ENCODE assay signal across 9 mouse cellular contexts in genomic region chr13:20116868-20117510, GRCm38 (mm10). TPM values are rescaled to one million over a fixed set of nuclear protein-coding genes. Genes with fewer than 3 reads are reported as not detected.
DNase-seq lines count a peak whose midpoint lies in the region; ATAC-seq lines count a peak whose summit lies in the region.
"Had no signal": no experiment of that assay in that cellular context is flagged by ENCODE, and none has a peak within 500 bp of the region (broad histone marks: within the 10 kb centered on the region; RNA-seq: fewer than 3 reads in every experiment).

No protein-coding gene starts in this region.

- peaks cover 75% of the 10 kb centered on the region for H3K4me1 ChIP-seq in lung, embryonic 15.5 days

- H3K4me2 ChIP-seq in lung, embryonic 15.5 days = no peak overlapping the region

- H3K27ac ChIP-seq in lung, embryonic 15.5 days = peak overlapping the region; percentile 78

- ATAC-seq in lung, embryonic 15.5 days (ENCODE audit: borderline replicate concordance, extremely low read depth, low FRiP score, low TSS enrichment) = peak; percentile 79
- ATAC-seq in erythroblast, adult 5-6 weeks (replicated peaks; ENCODE audit: low FRiP score, poor library complexity, severe bottlenecking) = no peak

- peak; percentile 46 for DNase-seq in gastrocnemius, adult 18-20 months (ENCODE audit: low spot score)
- DNase-seq in gastrocnemius, postnatal 10 days = no peak
- peak; percentile 88 for DNase-seq in 416B (ENCODE audit: low read depth)
- peak; percentile 62 for DNase-seq in gastrocnemius, postnatal 25 days
- DNase-seq in adrenal gland, adult 8-10 months = no peak
- no peak for DNase-seq in B cell, adult 2 months
- DNase-seq: kidney, adult 9 months had no signal

- WGBS in lung, embryonic 15.5 days = 30% methylated on average over 1 of the region's 1 CpGs

- no peaks in the 10 kb centered on the region for H3K36me3 ChIP-seq in lung, embryonic 15.5 days

- H3K27me3 ChIP-seq in lung, embryonic 15.5 days = no peaks in the 10 kb centered on the region

- H3K9me3 ChIP-seq in lung, embryonic 15.5 days = no peaks in the 10 kb centered on the region

- no peak overlapping the region for H3K4me3 ChIP-seq in lung, embryonic 15.5 days

- 0 out of 2 replicates have a peak overlapping the region, but pooled peaks have one; percentile 21 for H3K9ac ChIP-seq in lung, embryonic 15.5 days

RNA-seq across cellular contexts. Expression of gene Elmo1, which starts 26.6 kb away (rescaled TPM):
- total RNA-seq in gastrocnemius, adult 18-20 months (2021) = 1 to 10 TPM; 2.0 to 2.7 TPM
- 10 to 100 TPM; 13.0 to 21.5 TPM for total RNA-seq in gastrocnemius, postnatal 10 days (2021)
- total RNA-seq in gastrocnemius, postnatal 25 days (2021) = 1 to 10 TPM; 4.8 to 6.0 TPM
- 32.8 and 37.1 TPM in 2 replicates for polyA plus RNA-seq in lung, embryonic 15.5 days (2015; fragmentation: Nextera tagmentation; extraction: Ambion mirVana)
- total RNA-seq in adrenal gland, adult 8-10 months (2022) = 10 to 100 TPM; 10.9 to 15.1 (median 13.8) TPM
- 15.0 and 21.9 TPM in 2 replicates for total RNA-seq in erythroblast, adult 5-6 weeks (2015; ENCODE audit: low replicate concordance)
- total RNA-seq in erythroblast, adult 5-6 weeks (2017; ENCODE audit: low replicate concordance) = 7.0 and 8.3 TPM in 2 replicates

Comparison
In these comparisons a context has a peak if more than half of its experiments do, and no peak if none do; other contexts are left out.
1. DNase-seq: peak in gastrocnemius, adult 18-20 months (single experiment), 416B (single experiment) and gastrocnemius, postnatal 25 days (single experiment); none in gastrocnemius, postnatal 10 days (single experiment), adrenal gland, adult 8-10 months (single experiment) and B cell, adult 2 months (0 of 2).